14 mouse cellular contexts compared by ENCODE assay signal in the genomic region with DNA sequence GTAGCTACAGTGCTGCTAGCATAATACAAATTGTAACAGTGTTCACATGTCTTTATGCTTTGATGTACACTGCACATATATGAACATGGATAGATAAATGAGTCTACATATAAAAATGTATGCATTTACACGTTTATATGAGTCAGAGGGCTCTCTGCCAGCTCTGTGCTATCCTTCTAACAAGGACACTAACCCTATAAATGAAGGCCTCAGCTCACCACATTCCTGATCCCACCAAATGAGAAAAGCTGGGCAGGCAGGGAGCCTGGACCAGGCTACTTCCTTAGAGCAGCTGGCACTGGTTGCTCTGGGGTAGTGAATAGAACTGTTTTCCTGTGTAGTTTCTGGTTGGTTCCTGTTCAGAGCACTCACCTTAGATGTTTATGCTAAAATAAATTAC.
DNase-seq lines count a peak whose midpoint lies in the region; ATAC-seq and TF ChIP-seq lines count a peak whose summit lies in the region.
"Had no signal": no experiment of that assay in that cellular context is flagged by ENCODE, and none has a peak within 500 bp of the region (broad histone marks: within the 10 kb centered on the region; RNA-seq: fewer than 3 reads in every experiment).

No protein-coding gene starts in this region.

- WGBS in forebrain, embryonic 16.5 days: 64% methylated on average over 1 of the region's 1 CpGs
- 74% methylated on average over 1 of the region's 1 CpGs for WGBS in forebrain, embryonic 11.5 days
- 60% methylated on average over 1 of the region's 1 CpGs for WGBS in hindbrain, embryonic 14.5 days
- WGBS in hindbrain, embryonic 13.5 days: 76% methylated on average over 1 of the region's 1 CpGs
- 71% methylated on average over 1 of the region's 1 CpGs for WGBS in midbrain, embryonic 15.5 days
- WGBS in midbrain, embryonic 11.5 days: 70% methylated on average over 1 of the region's 1 CpGs
- WGBS in stomach, postnatal 0 days: 24% methylated on average over 1 of the region's 1 CpGs

- no peak overlapping the region for H3K9ac ChIP-seq in forebrain, embryonic 16.5 days (replicated peaks; ENCODE audit: low read depth, low read length)
- H3K9ac ChIP-seq in forebrain, embryonic 11.5 days (ENCODE audit: low read length): no peak overlapping the region
- 0 out of 2 replicates have a peak overlapping the region, but pooled peaks have one; percentile 3 for H3K9ac ChIP-seq in hindbrain, embryonic 14.5 days
- H3K9ac ChIP-seq in hindbrain, embryonic 13.5 days: no peak overlapping the region
- no peak overlapping the region for H3K9ac ChIP-seq in midbrain, embryonic 15.5 days
- H3K9ac ChIP-seq in midbrain, embryonic 11.5 days (ENCODE audit: low read length): no peak overlapping the region
- H3K9ac ChIP-seq in stomach, postnatal 0 days (ENCODE audit: low read length): no peak overlapping the region
- H3K9ac ChIP-seq: liver, embryonic 14.5 days had no signal

- H3K36me3 ChIP-seq in forebrain, embryonic 16.5 days (ENCODE audit: control insufficient read depth, insufficient read depth): no peaks in the 10 kb centered on the region
- no peaks in the 10 kb centered on the region for H3K36me3 ChIP-seq in forebrain, embryonic 11.5 days (ENCODE audit: control insufficient read depth, insufficient read depth, low read length)
- H3K36me3 ChIP-seq in hindbrain, embryonic 14.5 days (replicated peaks; ENCODE audit: control insufficient read depth, insufficient read depth): no peaks in the 10 kb centered on the region; the same call in 1 of the 2 replicates
- no peaks in the 10 kb centered on the region for H3K36me3 ChIP-seq in hindbrain, embryonic 13.5 days
- H3K36me3 ChIP-seq in midbrain, embryonic 15.5 days (replicated peaks): no peaks in the 10 kb centered on the region
- no peaks in the 10 kb centered on the region for H3K36me3 ChIP-seq in midbrain, embryonic 11.5 days (ENCODE audit: control insufficient read depth, insufficient read depth, low read length)
- H3K36me3 ChIP-seq in stomach, postnatal 0 days (ENCODE audit: control insufficient read depth, insufficient read depth, low read length): no peaks in the 10 kb centered on the region; the same call in 1 of the 2 replicates

- no peak overlapping the region for H3K4me3 ChIP-seq in forebrain, embryonic 16.5 days (replicated peaks; ENCODE audit: low read length)
- H3K4me3 ChIP-seq in forebrain, embryonic 11.5 days (ENCODE audit: low read depth, low read length): no peak overlapping the region
- no peak overlapping the region for H3K4me3 ChIP-seq in hindbrain, embryonic 14.5 days (replicated peaks; ENCODE audit: low read length)
- H3K4me3 ChIP-seq in hindbrain, embryonic 13.5 days: no peak overlapping the region
- no peak overlapping the region for H3K4me3 ChIP-seq in midbrain, embryonic 15.5 days
- no peak overlapping the region for H3K4me3 ChIP-seq in midbrain, embryonic 11.5 days (ENCODE audit: low read depth, low read length)
- no peak overlapping the region for H3K4me3 ChIP-seq in stomach, postnatal 0 days (ENCODE audit: low read depth, low read length)
- H3K4me3 ChIP-seq: myocyte had no signal

- no peak overlapping the region for H3K4me2 ChIP-seq in forebrain, embryonic 16.5 days (ENCODE audit: low read length)
- no peak overlapping the region for H3K4me2 ChIP-seq in forebrain, embryonic 11.5 days (ENCODE audit: low read depth, low read length, severe bottlenecking)
- no peak overlapping the region for H3K4me2 ChIP-seq in hindbrain, embryonic 14.5 days (replicated peaks)
- no peak overlapping the region for H3K4me2 ChIP-seq in hindbrain, embryonic 13.5 days
- H3K4me2 ChIP-seq in midbrain, embryonic 15.5 days: no peak overlapping the region
- H3K4me2 ChIP-seq in midbrain, embryonic 11.5 days: no peak overlapping the region
- H3K4me2 ChIP-seq in stomach, postnatal 0 days (replicated peaks; ENCODE audit: low read depth): no peak overlapping the region

- H3K4me1 ChIP-seq in forebrain, embryonic 16.5 days (replicated peaks; ENCODE audit: control insufficient read depth, insufficient read depth, low read length): peaks cover 16% of the 10 kb centered on the region
- H3K4me1 ChIP-seq in forebrain, embryonic 11.5 days (replicated peaks; ENCODE audit: control insufficient read depth, insufficient read depth, low read length): peaks cover 4% of the 10 kb centered on the region; the same call in 1 of the 2 replicates
- peaks cover 11% of the 10 kb centered on the region; the same call in 1 of the 2 replicates for H3K4me1 ChIP-seq in hindbrain, embryonic 14.5 days (replicated peaks; ENCODE audit: control insufficient read depth, insufficient read depth, low read length)
- H3K4me1 ChIP-seq in hindbrain, embryonic 13.5 days (replicated peaks): peaks cover 13% of the 10 kb centered on the region
- H3K4me1 ChIP-seq in midbrain, embryonic 15.5 days: peaks cover 16% of the 10 kb centered on the region
- no peaks in the 10 kb centered on the region for H3K4me1 ChIP-seq in midbrain, embryonic 11.5 days (ENCODE audit: control insufficient read depth, insufficient read depth, low read length)
- H3K4me1 ChIP-seq in stomach, postnatal 0 days (replicated peaks; ENCODE audit: control insufficient read depth, insufficient read depth): 0 out of 2 replicates have a peak, but pooled peaks cover 3% of the 10 kb centered on the region

- H3K27me3 ChIP-seq in forebrain, embryonic 16.5 days (replicated peaks; ENCODE audit: control insufficient read depth, insufficient read depth, low read length): no peaks in the 10 kb centered on the region
- H3K27me3 ChIP-seq in forebrain, embryonic 11.5 days (ENCODE audit: control insufficient read depth, insufficient read depth, low read length): no peaks in the 10 kb centered on the region
- no peaks in the 10 kb centered on the region for H3K27me3 ChIP-seq in hindbrain, embryonic 14.5 days (ENCODE audit: control insufficient read depth, insufficient read depth, low read length)
- H3K27me3 ChIP-seq in hindbrain, embryonic 13.5 days: no peaks in the 10 kb centered on the region
- H3K27me3 ChIP-seq in midbrain, embryonic 15.5 days (replicated peaks): no peaks in the 10 kb centered on the region
- no peaks in the 10 kb centered on the region for H3K27me3 ChIP-seq in midbrain, embryonic 11.5 days (ENCODE audit: control insufficient read depth, insufficient read depth, low read length)
- no peaks in the 10 kb centered on the region for H3K27me3 ChIP-seq in stomach, postnatal 0 days (ENCODE audit: control insufficient read depth, insufficient read depth, low read length)

- no peak for TF ChIP-seq CTCF in stomach, postnatal 0 days (IDR thresholded peaks at IDR 0.05; ENCODE audit: low read depth)

- no peaks in the 10 kb centered on the region for H3K9me3 ChIP-seq in forebrain, embryonic 16.5 days (ENCODE audit: control insufficient read depth, low read length)
- no peaks in the 10 kb centered on the region for H3K9me3 ChIP-seq in forebrain, embryonic 11.5 days (ENCODE audit: control insufficient read depth, low read length)
- no peaks in the 10 kb centered on the region for H3K9me3 ChIP-seq in hindbrain, embryonic 14.5 days (ENCODE audit: control insufficient read depth, low read length)
- H3K9me3 ChIP-seq in hindbrain, embryonic 13.5 days: no peaks in the 10 kb centered on the region
- H3K9me3 ChIP-seq in midbrain, embryonic 15.5 days: no peaks in the 10 kb centered on the region
- no peaks in the 10 kb centered on the region for H3K9me3 ChIP-seq in midbrain, embryonic 11.5 days (ENCODE audit: control insufficient read depth, low read length)
- H3K9me3 ChIP-seq in stomach, postnatal 0 days (ENCODE audit: control insufficient read depth, low read length): no peaks in the 10 kb centered on the region
- H3K9me3 ChIP-seq: G1E had no signal

- DNase-seq in forebrain, embryonic 11.5 days (ENCODE audit: low spot score): no peak
- DNase-seq in hindbrain, embryonic 14.5 days (ENCODE audit: low spot score): no peak
- DNase-seq in midbrain, embryonic 11.5 days (ENCODE audit: low spot score, missing footprints): no peak
- no peak for DNase-seq in stomach, postnatal 0 days (ENCODE audit: low spot score)
- DNase-seq in cerebellum, postnatal 4 days (ENCODE audit: low spot score in 2 of 2): no peak
- DNase-seq: B cell, adult 2 months; cerebellum, adult 18-20 months had no signal

- ATAC-seq in forebrain, embryonic 16.5 days: no peak
- ATAC-seq in forebrain, embryonic 11.5 days (replicated peaks; ENCODE audit: low FRiP score): no peak
- no peak for ATAC-seq in hindbrain, embryonic 14.5 days (ENCODE audit: low FRiP score)
- no peak for ATAC-seq in hindbrain, embryonic 13.5 days (ENCODE audit: low FRiP score)
- 0 out of 2 replicates have a peak, but pooled peaks have one; percentile 37 for ATAC-seq in midbrain, embryonic 15.5 days (replicated peaks)
- no peak for ATAC-seq in midbrain, embryonic 11.5 days (ENCODE audit: low FRiP score)
- ATAC-seq in stomach, postnatal 0 days (ENCODE audit: low FRiP score, low TSS enrichment): no peak
- ATAC-seq: activated CD4-positive, CD25-positive, alpha-beta regulatory T cell, adult 4 months had no signal

- TF ChIP-seq EP300 in stomach, postnatal 0 days (optimal IDR thresholded peaks at IDR 0.05): no peak

- H3K27ac ChIP-seq in forebrain, embryonic 16.5 days (ENCODE audit: low read length): peak overlapping the region; percentile 64
- H3K27ac ChIP-seq in forebrain, embryonic 11.5 days (ENCODE audit: low read depth, low read length): no peak overlapping the region
- H3K27ac ChIP-seq in hindbrain, embryonic 14.5 days: 0 out of 2 replicates have a peak overlapping the region, but pooled peaks have one; percentile 62
- H3K27ac ChIP-seq in hindbrain, embryonic 13.5 days: no peak overlapping the region; the same call in 1 of the 2 replicates
- peak overlapping the region; percentile 77 for H3K27ac ChIP-seq in midbrain, embryonic 15.5 days
- H3K27ac ChIP-seq in midbrain, embryonic 11.5 days (ENCODE audit: low read depth, low read length): no peak overlapping the region
- H3K27ac ChIP-seq in stomach, postnatal 0 days (replicated peaks): peak overlapping the region; percentile 49; the same call in 1 of the 2 replicates
- H3K27ac ChIP-seq: liver, embryonic 14.5 days had no signal

Comparison
In these comparisons a context has a peak if more than half of its experiments do, and no peak if none do; other contexts are left out.
1. H3K27ac ChIP-seq: peak in forebrain, embryonic 16.5 days (single experiment), hindbrain, embryonic 14.5 days (single experiment), midbrain, embryonic 15.5 days (single experiment) and stomach, postnatal 0 days (single experiment); none in forebrain, embryonic 11.5 days (single experiment), hindbrain, embryonic 13.5 days (single experiment) and midbrain, embryonic 11.5 days (single experiment).